Mouse (Mus musculus): ENCODE results near the gene Ctbp1. TPM values are rescaled to one million over a fixed set of nuclear protein-coding genes. Genes with fewer than 3 reads are reported as not detected.

Ctbp1 gene
- polyA plus RNA-seq, 3 experiments from 2014 or later: 24.0 to 31.4 (median 28.0) TPM

- no peak for ATAC-seq
Measured at GRCm38 (mm10) chr5:33239934-33240333, 34.9 kb downstream of the Ctbp1 start.

GRCm38 (mm10) chr5:33239111-33239714 is 35.6 kb downstream of the Ctbp1 start:
- no peak for ATAC-seq

- no peak for ATAC-seq
Measured at GRCm38 (mm10) chr5:33238256-33238645, 36.5 kb downstream of the Ctbp1 start.

GRCm38 (mm10) chr5:33237600-33238255 is 37.1 kb downstream of the Ctbp1 start:
- no peak for ATAC-seq

GRCm38 (mm10) chr5:33234391-33235031 is 40.3 kb downstream of the Ctbp1 start:
- ATAC-seq: no peak

- ATAC-seq: no peak
Measured at GRCm38 (mm10) chr5:33232791-33233190, 42.0 kb downstream of the Ctbp1 start.

GRCm38 (mm10) chr5:33230285-33230684 is 44.5 kb downstream of the Ctbp1 start:
- no peak for ATAC-seq

- no peak for ATAC-seq
Measured at GRCm38 (mm10) chr5:33228428-33228827, 46.4 kb downstream of the Ctbp1 start.

GRCm38 (mm10) chr5:33225673-33226072 is 49.1 kb downstream of the Ctbp1 start:
- ATAC-seq: no peak

- ATAC-seq: no peak
Measured at GRCm38 (mm10) chr5:33224491-33224890, 50.3 kb downstream of the Ctbp1 start.

- ATAC-seq: no peak
Measured at GRCm38 (mm10) chr5:33222841-33223744, 51.7 kb downstream of the Ctbp1 start.

GRCm38 (mm10) chr5:33222389-33222788 is 52.4 kb downstream of the Ctbp1 start:
- ATAC-seq: no peak

GRCm38 (mm10) chr5:33220350-33221044 is 54.3 kb downstream of the Ctbp1 start:
- no peak for ATAC-seq

GRCm38 (mm10) chr5:33219831-33220230 is 55.0 kb downstream of the Ctbp1 start:
- ATAC-seq: no peak

- no peak for ATAC-seq
Measured at GRCm38 (mm10) chr5:33218746-33219449, 55.9 kb downstream of the Ctbp1 start.

GRCm38 (mm10) chr5:33218081-33218480 is 56.7 kb downstream of the Ctbp1 start, which contains the start of gene Spon2:
Gene Spon2 (minus strand): TSS chr5:33218455.
- ATAC-seq: no peak

GRCm38 (mm10) chr5:33217663-33218062 is 57.1 kb downstream of the Ctbp1 start:
- no peak for ATAC-seq

GRCm38 (mm10) chr5:33214723-33215122 is 60.1 kb downstream of the Ctbp1 start:
- ATAC-seq: no peak

- ATAC-seq: no peak
Measured at GRCm38 (mm10) chr5:33211254-33211653, 63.5 kb downstream of the Ctbp1 start.

GRCm38 (mm10) chr5:33210515-33210914 is 64.3 kb downstream of the Ctbp1 start:
- no peak for ATAC-seq

GRCm38 (mm10) chr5:33208533-33209245 is 66.1 kb downstream of the Ctbp1 start:
- no peak for ATAC-seq

All from inflammation-experienced regulatory T-cells, adult 6 months (primary cell).